Mouse (Mus musculus): ENCODE results near the gene Lpp. TPM values are rescaled to one million over a fixed set of nuclear protein-coding genes. Genes with fewer than 3 reads are reported as not detected.

Lpp gene
- total and polyA plus RNA-seq, 3 experiments = 0.64 to 1.2 (median 0.68) TPM

DNA sequence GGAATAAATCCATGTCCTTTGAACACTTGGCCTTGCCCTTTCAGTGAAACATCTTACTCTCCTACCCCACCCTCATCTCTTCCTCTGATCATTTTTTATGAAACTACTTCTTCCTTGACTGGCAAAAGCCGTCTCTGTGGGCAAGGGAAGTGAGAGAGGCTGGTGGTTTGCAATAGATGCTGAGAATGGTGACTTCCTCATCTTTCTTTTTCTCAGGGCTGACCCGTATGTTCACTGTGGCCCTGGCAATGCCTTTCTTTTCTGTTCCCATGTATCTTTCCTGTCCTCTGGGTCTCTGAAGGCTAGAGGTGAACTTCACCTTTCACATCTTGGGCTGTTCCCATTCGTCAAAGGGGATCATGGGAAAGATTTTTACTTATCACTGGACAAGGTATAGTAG, 226.7 kb downstream of the Lpp start:
- dilution Hi-C loops (cut with MboI; ENCODE audit: extremely low pct_ligation_motif_present, extremely low pct_unique_long_range_greater_than_20kb, low sequenced_read_pairs) = no loop called here
- peak; percentile 70 for DNase-seq (ENCODE audit: extremely low read depth)
- Histone ChIP-seq H3K36me3 (replicated peaks in 1 of 2; ENCODE audit: control insufficient read depth in 1 of 2, insufficient read depth in 1 of 2, low read length in 1 of 2) (no peaks in the 10 kb centered on the region), H3K9me3 (replicated peaks; ENCODE audit: low read length) (no peaks in the 10 kb centered on the region), H3K27ac (ENCODE audit: insufficient read depth, low read depth) (no peak overlapping the region), H3K79me2 (replicated peaks; ENCODE audit: control insufficient read depth, extremely low read depth, insufficient read depth, poor library complexity, severe bottlenecking) (no peaks in the 10 kb centered on the region), H3K4me3 (replicated peaks in 1 of 3; ENCODE audit: low read depth in 2 of 3, low read length in 2 of 3, poor library complexity in 1 of 3) (no peak overlapping the region), H3K4me1 (ENCODE audit: control insufficient read depth in 1 of 2, insufficient read depth in 2 of 2) (peaks cover 12 to 36% of the 10 kb centered on the region in 2 experiments), H3K27me3 (replicated peaks) (no peaks in the 10 kb centered on the region), H3K4me2 (ENCODE audit: insufficient read depth, low read depth, poor library complexity, severe bottlenecking) (peak overlapping the region; percentile 46), H3K9ac (ENCODE audit: insufficient read depth, low read depth) (no peak overlapping the region)
- peak; percentile 81 for TF ChIP-seq IRF4 (IDR thresholded peaks at IDR 0.05; ENCODE audit: low read depth, low read length)
- no peak for TF ChIP-seq JUND (conservative IDR thresholded peaks at IDR 0.05; ENCODE audit: low read depth, low read length)
- TF ChIP-seq MAZ (IDR thresholded peaks at IDR 0.05; ENCODE audit: low read depth, low read length) = no peak
- no peak for TF ChIP-seq SMC3 (IDR thresholded peaks at IDR 0.05; ENCODE audit: low read depth, low read length)
- no peak for TF ChIP-seq PAX5 (IDR thresholded peaks at IDR 0.05; ENCODE audit: low read length)
- peak; percentile 44; the same call in 1 of the 2 replicates for TF ChIP-seq ZNF384 (IDR thresholded peaks at IDR 0.05; ENCODE audit: low read depth, low read length)
- TF ChIP-seq E2F4 (IDR thresholded peaks at IDR 0.05; ENCODE audit: insufficient replicate concordance, low read depth, low read length) = no peak
- TF ChIP-seq RCOR1 (conservative IDR thresholded peaks at IDR 0.05; ENCODE audit: low read depth, low read length) = peak; percentile 65; the same call in 1 of the 2 replicates
- no peak for TF ChIP-seq SIN3A (IDR thresholded peaks at IDR 0.05; ENCODE audit: low read length)
- TF ChIP-seq ZKSCAN1 (IDR thresholded peaks at IDR 0.05; ENCODE audit: borderline replicate concordance, low read depth, low read length) = no peak
- TF ChIP-seq MAX (IDR thresholded peaks at IDR 0.05; ENCODE audit: low read length) = no peak
- no peak; the same call in 1 of the 2 replicates for TF ChIP-seq MEF2A (IDR thresholded peaks at IDR 0.05; ENCODE audit: borderline replicate concordance, low read depth, low read length)
- peak; percentile 46 for TF ChIP-seq BHLHE40 (IDR thresholded peaks at IDR 0.05; ENCODE audit: low read depth, low read length)
- peak; percentile 88 for TF ChIP-seq EP300 (IDR thresholded peaks at IDR 0.05; ENCODE audit: low read length)
- TF ChIP-seq GABPA (IDR thresholded peaks at IDR 0.05; ENCODE audit: insufficient replicate concordance, low read depth, low read length) = no peak
- no peak for TF ChIP-seq POLR2A (IDR thresholded peaks at IDR 0.05; ENCODE audit: low read depth, low read length)
- no peak for TF ChIP-seq CTCF (conservative IDR thresholded peaks at IDR 0.05 in 1 of 2, IDR thresholded peaks at IDR 0.05 in 1 of 2; ENCODE audit: low read depth in 2 of 2, low read length in 2 of 2)
- no peak for TF ChIP-seq ZC3H11A (IDR thresholded peaks at IDR 0.05; ENCODE audit: low read depth, low read length)
- no peak for TF ChIP-seq MYC (IDR thresholded peaks at IDR 0.05; ENCODE audit: low read depth, low read length)
- TF ChIP-seq ETS1 (conservative IDR thresholded peaks at IDR 0.05; ENCODE audit: low read depth, low read length) = peak; percentile 35; the same call in 1 of the 2 replicates
- no peak for TF ChIP-seq TBP (conservative IDR thresholded peaks at IDR 0.05; ENCODE audit: low read depth, low read length)
- no peak for TF ChIP-seq MAFK (IDR thresholded peaks at IDR 0.05; ENCODE audit: insufficient replicate concordance, low read length)
- in situ Hi-C loops (cut with MboI; ENCODE audit: low pct_ligation_motif_present, low pct_unique_long_range_greater_than_20kb, low sequenced_read_pairs) = no loop called here

Data from CH12.LX (cell line).